Comparison of ENCODE assay signal across 8 mouse cellular contexts in the genomic region with DNA sequence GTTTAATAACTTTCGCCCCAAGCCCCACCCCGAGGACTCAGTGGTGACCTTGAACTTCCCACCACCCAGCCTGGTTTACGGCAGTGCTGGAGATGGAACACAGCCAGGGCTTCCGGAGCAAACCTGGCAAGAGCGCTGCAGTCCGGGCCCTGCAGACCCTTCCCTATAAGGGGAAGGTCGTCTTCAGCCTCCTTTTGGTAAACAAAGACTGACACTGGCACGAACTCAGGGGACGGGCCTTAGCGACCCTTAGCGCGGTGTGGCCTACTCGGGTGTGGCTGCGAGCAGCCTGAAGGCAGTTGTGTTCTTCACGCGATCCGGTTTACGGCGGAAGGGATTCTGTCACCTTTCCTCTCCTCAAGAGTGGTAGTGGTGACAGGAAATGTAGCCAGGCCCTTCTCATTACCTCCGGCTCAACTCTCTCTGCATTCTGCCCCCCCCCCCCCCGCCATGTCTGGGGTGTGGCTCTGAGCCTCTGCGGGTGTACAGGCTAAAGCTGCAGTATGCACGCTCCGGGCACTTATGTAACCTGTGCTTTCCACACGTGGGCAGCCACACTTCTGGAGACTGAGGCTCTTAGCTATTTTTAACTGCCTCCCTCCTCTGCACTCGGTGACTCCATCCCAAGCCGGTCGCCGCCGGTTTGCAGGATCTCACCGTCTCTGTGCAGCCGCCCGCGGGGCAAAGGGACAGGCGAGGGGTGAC. TPM values are rescaled to one million over a fixed set of nuclear protein-coding genes. Genes with fewer than 3 reads are reported as not detected.
A peak's percentile ranks its signal among the peaks of the same experiment; 100 is the strongest.
DNase-seq lines count a peak whose midpoint lies in the region; ATAC-seq and TF ChIP-seq lines count a peak whose summit lies in the region.

A gene (plus strand): TSS at position 84 of the 705 bp plus-strand sequence.

- H3K4me1 ChIP-seq in heart, embryonic 11.5 days (ENCODE audit: control insufficient read depth, insufficient read depth, low read length), result peaks cover 4% of the 10 kb centered on the region
- H3K4me1 ChIP-seq in kidney, embryonic 15.5 days, result peaks cover 18% of the 10 kb centered on the region
- H3K4me1 ChIP-seq in limb, embryonic 15.5 days, result peaks cover 11% of the 10 kb centered on the region
- H3K4me1 ChIP-seq in midbrain, postnatal 0 days (ENCODE audit: insufficient read depth, low read length), result peaks cover 3% of the 10 kb centered on the region; the same call in 1 of the 2 replicates

- 1% methylated on average over 34 of the region's 35 CpGs for WGBS in heart, embryonic 11.5 days (ENCODE audit: insufficient replicate concordance)
- WGBS in kidney, embryonic 15.5 days, result under 1% methylated on average over 33 of the region's 35 CpGs
- WGBS in limb, embryonic 15.5 days, result 1% methylated on average over 34 of the region's 35 CpGs
- WGBS in midbrain, postnatal 0 days, result 2% methylated on average over 33 of the region's 35 CpGs

- peak; percentile 84 for DNase-seq in CD4-positive, CD25-positive, alpha-beta regulatory T cell, adult 2 months (ENCODE audit: low read depth, low spot score)
- peak; percentile 99 for DNase-seq in brain, adult 2 months (ENCODE audit: low read depth, low spot score)
- DNase-seq in midbrain, postnatal 0 days (ENCODE audit: low spot score), result peak; percentile 70
- peak; percentile 50 to 76 for DNase-seq in spleen, postnatal 4 days (ENCODE audit: low spot score in 2 of 2)

- peak within 1 kb of the TSS; percentile 82 for H3K9ac ChIP-seq in heart, embryonic 11.5 days (ENCODE audit: low read depth, low read length)
- H3K9ac ChIP-seq in kidney, embryonic 15.5 days, result peak within 1 kb of the TSS; percentile 81
- H3K9ac ChIP-seq in limb, embryonic 15.5 days, result peak within 1 kb of the TSS; percentile 85
- H3K9ac ChIP-seq in midbrain, postnatal 0 days (replicated peaks; ENCODE audit: low read length, poor library complexity, severe bottlenecking), result peak within 1 kb of the TSS; percentile 87

- peak; percentile 42 for ATAC-seq in erythroblast, adult 5-6 weeks (replicated peaks; ENCODE audit: low FRiP score, poor library complexity, severe bottlenecking)
- peak; percentile 77 for ATAC-seq in heart, embryonic 11.5 days (replicated peaks; ENCODE audit: insufficient number of reproducible peaks, low FRiP score, low TSS enrichment)
- peak; percentile 77 for ATAC-seq in kidney, embryonic 15.5 days (replicated peaks; ENCODE audit: low FRiP score)
- ATAC-seq in limb, embryonic 15.5 days (ENCODE audit: insufficient number of reproducible peaks, low FRiP score, low TSS enrichment, low read depth), result peak; percentile 81
- peak; percentile 82 for ATAC-seq in midbrain, postnatal 0 days (ENCODE audit: low FRiP score)

- H3K4me2 ChIP-seq in heart, embryonic 11.5 days, result peak within 1 kb of the TSS; percentile 98
- peak within 1 kb of the TSS; percentile 90 for H3K4me2 ChIP-seq in kidney, embryonic 15.5 days
- H3K4me2 ChIP-seq in limb, embryonic 15.5 days, result peak within 1 kb of the TSS; percentile 83
- peak within 1 kb of the TSS; percentile 91 for H3K4me2 ChIP-seq in midbrain, postnatal 0 days (ENCODE audit: low read depth, low read length, poor library complexity, severe bottlenecking)

- no peaks in the 10 kb centered on the region for H3K9me3 ChIP-seq in heart, embryonic 11.5 days (replicated peaks; ENCODE audit: control insufficient read depth, low read length)
- no peaks in the 10 kb centered on the region for H3K9me3 ChIP-seq in kidney, embryonic 15.5 days (replicated peaks)
- no peaks in the 10 kb centered on the region for H3K9me3 ChIP-seq in limb, embryonic 15.5 days
- H3K9me3 ChIP-seq in midbrain, postnatal 0 days (ENCODE audit: low read length), result no peaks in the 10 kb centered on the region

- no peaks in the 10 kb centered on the region for H3K27me3 ChIP-seq in heart, embryonic 11.5 days (ENCODE audit: control insufficient read depth, insufficient read depth, low read length)
- no peaks in the 10 kb centered on the region for H3K27me3 ChIP-seq in kidney, embryonic 15.5 days
- H3K27me3 ChIP-seq in limb, embryonic 15.5 days, result no peaks in the 10 kb centered on the region
- H3K27me3 ChIP-seq in midbrain, postnatal 0 days (ENCODE audit: insufficient read depth, low read length), result no peaks in the 10 kb centered on the region

- TF ChIP-seq CTCF in midbrain, postnatal 0 days (IDR thresholded peaks at IDR 0.05), result no peak

- H3K36me3 ChIP-seq in heart, embryonic 11.5 days (ENCODE audit: control insufficient read depth, insufficient read depth, low read length), result no peaks in the 10 kb centered on the region
- H3K36me3 ChIP-seq in kidney, embryonic 15.5 days, result no peaks in the 10 kb centered on the region
- H3K36me3 ChIP-seq in limb, embryonic 15.5 days, result no peaks in the 10 kb centered on the region
- no peaks in the 10 kb centered on the region for H3K36me3 ChIP-seq in midbrain, postnatal 0 days (ENCODE audit: insufficient read depth, low read length)

- H3K4me3 ChIP-seq in heart, embryonic 11.5 days (ENCODE audit: low read depth, low read length), result peak within 1 kb of the TSS; percentile 75
- H3K4me3 ChIP-seq in kidney, embryonic 15.5 days (replicated peaks), result peak within 1 kb of the TSS; percentile 79
- peak within 1 kb of the TSS; percentile 83 for H3K4me3 ChIP-seq in limb, embryonic 15.5 days
- H3K4me3 ChIP-seq in midbrain, postnatal 0 days (ENCODE audit: low read depth, low read length), result peak within 1 kb of the TSS; percentile 87

- peak within 1 kb of the TSS; percentile 99 for H3K27ac ChIP-seq in heart, embryonic 11.5 days (ENCODE audit: low read depth, low read length)
- H3K27ac ChIP-seq in kidney, embryonic 15.5 days, result peak within 1 kb of the TSS; percentile 95
- peak within 1 kb of the TSS; percentile 91 for H3K27ac ChIP-seq in limb, embryonic 15.5 days
- H3K27ac ChIP-seq in midbrain, postnatal 0 days (ENCODE audit: low read depth, low read length), result peak within 1 kb of the TSS; percentile 98

RNA-seq across cellular contexts. Expression of the gene that starts here (rescaled TPM):
- total RNA-seq in erythroblast, adult 5-6 weeks (2015; ENCODE audit: low replicate concordance), result 46.5 and 65.0 TPM in 2 replicates
- total RNA-seq in erythroblast, adult 5-6 weeks (2017; ENCODE audit: low replicate concordance), result 21.7 and 52.1 TPM in 2 replicates
- 152 and 153 TPM in 2 replicates for polyA plus RNA-seq in heart, embryonic 11.5 days (2014; fragmentation: Nextera tagmentation; extraction: Ambion mirVana)
- polyA plus RNA-seq in kidney, embryonic 15.5 days (2015; fragmentation: Nextera tagmentation; extraction: Ambion mirVana), result 165 and 179 TPM in 2 replicates
- polyA plus RNA-seq in limb, embryonic 15.5 days (2015; fragmentation: Nextera tagmentation; extraction: Ambion mirVana), result 156 and 164 TPM in 2 replicates
- 306 and 314 TPM in 2 replicates for total RNA-seq in midbrain, postnatal 0 days (2014; rRNA removed)
- 494 and 535 TPM in 2 replicates for polyA plus RNA-seq in midbrain, postnatal 0 days (2015; fragmentation: Nextera tagmentation; extraction: Ambion mirVana)

Comparison
In these comparisons a context has a peak if more than half of its experiments do, and no peak if none do; other contexts are left out.
1. Peak in every context shown above with its lines: DNase-seq, ATAC-seq, H3K4me3 ChIP-seq and H3K27ac ChIP-seq.